Mouse (Mus musculus): ENCODE results near the gene Vav1. TPM values are rescaled to one million over a fixed set of nuclear protein-coding genes. Genes with fewer than 3 reads are reported as not detected.

Vav1 gene
- polyA plus RNA-seq, 1 experiment, result 112 TPM

DNA sequence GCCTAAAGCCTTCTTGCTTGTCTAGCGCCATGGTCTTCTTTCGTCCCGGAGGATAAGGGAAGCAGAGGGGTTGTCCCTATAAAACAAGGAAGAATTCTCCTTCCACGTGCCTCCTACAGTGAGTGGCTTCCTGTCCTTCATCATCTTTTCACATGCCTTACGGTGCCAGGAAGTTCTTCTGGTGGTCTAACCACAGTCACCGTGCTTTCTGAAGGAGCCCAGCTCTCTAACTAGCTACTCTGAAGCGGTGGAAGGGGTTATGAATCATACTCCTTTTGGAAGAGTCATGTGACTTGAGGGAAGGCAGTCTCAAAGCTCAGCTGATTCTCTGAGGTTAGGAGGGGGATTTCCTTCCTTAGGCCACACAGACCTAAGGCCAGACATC, 11.8 kb downstream of the Vav1 start:
- H3K4me3 ChIP-seq (replicated peaks; ENCODE audit: control insufficient read depth, low read depth, low read length), result no peak overlapping the region

DNA sequence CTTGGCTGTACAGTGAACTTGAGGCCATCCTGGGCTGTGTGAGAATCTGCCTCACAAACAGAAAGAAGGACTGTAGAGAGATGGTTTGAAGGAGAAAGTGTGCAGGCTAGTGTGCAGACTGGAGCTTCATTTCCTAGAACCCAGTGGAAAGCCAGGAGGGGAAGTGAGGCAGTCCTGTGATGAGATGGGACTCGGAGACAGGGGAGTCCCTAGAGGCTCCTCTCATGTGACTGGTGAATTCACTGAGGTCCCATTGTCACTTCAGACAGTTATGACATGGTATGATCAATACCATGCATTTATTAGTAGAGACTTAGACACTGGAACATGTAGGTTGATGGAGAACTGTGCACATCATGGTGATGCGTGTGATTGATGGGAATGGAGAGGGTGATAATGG, 13.4 kb downstream of the Vav1 start:
- WGBS, result 66% methylated on average over 2 of the region's 2 CpGs
- Histone ChIP-seq H3K27ac (ENCODE audit: control insufficient read depth, insufficient read depth, low read depth, low read length, poor library complexity) (no peak overlapping the region), H3K4me1 (ENCODE audit: control insufficient read depth, insufficient read depth, low read length) (peaks cover 7% of the 10 kb centered on the region; the same call in 1 of the 2 replicates), H3K4me3 (replicated peaks; ENCODE audit: control insufficient read depth, low read depth, low read length) (no peak overlapping the region)
- TF ChIP-seq POLR2A (IDR thresholded peaks at IDR 0.05; ENCODE audit: borderline replicate concordance, control insufficient read depth, low read depth, low read length) (no peak), CTCF (IDR thresholded peaks at IDR 0.05; ENCODE audit: control insufficient read depth, insufficient read depth, low read length) (no peak)

More for the DNA sequence above, 11.8 kb downstream of the Vav1 start:
- 3% methylated on average over 7 of the region's 7 CpGs for WGBS
- H3K4me1 ChIP-seq (ENCODE audit: control insufficient read depth, insufficient read depth, low read length), result peaks cover 7% of the 10 kb centered on the region
- peak overlapping the region; percentile 17 for H3K27ac ChIP-seq (ENCODE audit: control insufficient read depth, insufficient read depth, low read depth, low read length, poor library complexity)
- TF ChIP-seq CTCF (IDR thresholded peaks at IDR 0.05; ENCODE audit: control insufficient read depth, insufficient read depth, low read length) (no peak), POLR2A (IDR thresholded peaks at IDR 0.05; ENCODE audit: borderline replicate concordance, control insufficient read depth, low read depth, low read length) (no peak)

DNA sequence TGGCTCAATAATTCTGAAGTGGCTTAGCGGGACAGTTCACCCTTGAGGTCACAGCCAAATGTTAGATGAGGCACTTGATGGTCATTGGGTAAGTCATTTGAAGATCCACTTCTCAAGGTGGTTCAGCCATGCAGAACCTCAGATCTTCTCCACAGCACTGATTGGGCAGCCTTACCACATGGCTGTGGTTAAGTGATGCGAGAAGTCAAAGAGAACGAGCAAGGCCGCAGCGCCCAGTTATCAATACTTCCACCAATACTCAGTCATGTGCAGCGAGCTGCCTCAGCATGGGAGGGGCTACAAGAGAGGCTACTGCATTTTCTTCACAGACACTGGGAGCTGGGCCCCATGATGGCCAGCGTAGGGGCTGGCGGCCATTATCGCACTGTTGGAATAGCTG, 14.1 kb downstream of the Vav1 start:
- TF ChIP-seq CTCF (IDR thresholded peaks at IDR 0.05; ENCODE audit: control insufficient read depth, insufficient read depth, low read length) (no peak), POLR2A (IDR thresholded peaks at IDR 0.05; ENCODE audit: borderline replicate concordance, control insufficient read depth, low read depth, low read length) (no peak)
- no peak overlapping the region for H3K4me3 ChIP-seq (replicated peaks; ENCODE audit: control insufficient read depth, low read depth, low read length)
- WGBS, result 86% methylated on average over 9 of the region's 9 CpGs
- no peak overlapping the region for H3K27ac ChIP-seq (ENCODE audit: control insufficient read depth, insufficient read depth, low read depth, low read length, poor library complexity)
- H3K4me1 ChIP-seq (ENCODE audit: control insufficient read depth, insufficient read depth, low read length), result peaks cover 7% of the 10 kb centered on the region; the same call in 1 of the 2 replicates

DNA sequence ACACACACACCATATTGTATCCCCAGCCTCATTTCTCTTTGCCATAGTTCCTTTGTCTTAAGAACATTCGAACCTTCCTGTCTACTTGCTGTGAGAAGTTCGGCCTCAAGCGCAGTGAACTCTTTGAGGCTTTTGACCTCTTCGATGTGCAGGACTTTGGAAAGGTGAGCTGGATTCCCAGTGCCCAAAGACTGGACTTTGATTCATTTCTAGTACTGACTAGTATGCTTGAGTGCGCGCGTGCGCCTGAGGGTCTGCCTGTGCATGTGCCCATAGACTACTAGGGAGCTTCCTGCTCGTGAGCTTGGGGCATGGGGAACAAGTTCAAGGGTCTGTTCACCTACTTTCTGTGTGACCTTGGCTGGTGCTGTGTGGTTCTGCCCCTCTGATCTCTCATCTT, 17.0 kb downstream of the Vav1 start:
- no peak overlapping the region for H3K27ac ChIP-seq (ENCODE audit: control insufficient read depth, insufficient read depth, low read depth, low read length, poor library complexity)
- TF ChIP-seq POLR2A (IDR thresholded peaks at IDR 0.05; ENCODE audit: borderline replicate concordance, control insufficient read depth, low read depth, low read length), result no peak
- TF ChIP-seq CTCF (IDR thresholded peaks at IDR 0.05; ENCODE audit: control insufficient read depth, insufficient read depth, low read length), result no peak
- 0 out of 2 replicates have a peak, but pooled peaks cover under 1% of the 10 kb centered on the region for H3K4me1 ChIP-seq (ENCODE audit: control insufficient read depth, insufficient read depth, low read length)
- WGBS, result 94% methylated on average over 9 of the region's 9 CpGs
- H3K4me3 ChIP-seq (replicated peaks; ENCODE audit: control insufficient read depth, low read depth, low read length), result no peak overlapping the region

DNA sequence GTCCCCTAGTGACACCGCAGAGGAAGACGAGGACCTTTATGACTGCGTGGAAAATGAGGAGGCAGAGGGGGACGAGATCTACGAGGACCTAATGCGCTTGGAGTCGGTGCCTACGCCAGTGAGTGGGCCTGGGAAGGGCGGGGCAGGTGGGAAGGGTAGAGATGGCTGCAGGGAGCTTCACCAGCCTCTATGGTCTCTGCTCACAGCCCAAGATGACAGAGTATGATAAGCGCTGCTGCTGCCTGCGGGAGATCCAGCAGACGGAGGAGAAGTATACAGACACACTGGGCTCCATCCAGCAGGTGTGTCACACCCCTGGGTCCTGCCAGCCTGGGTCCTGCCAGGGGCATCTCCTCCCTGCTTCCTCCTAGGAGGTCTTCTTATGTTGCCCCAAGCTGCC, 18.1 kb downstream of the Vav1 start:
- WGBS, result 75% methylated on average over 12 of the region's 12 CpGs
- no peaks in the 10 kb centered on the region for H3K4me1 ChIP-seq (ENCODE audit: control insufficient read depth, insufficient read depth, low read length)
- no peak overlapping the region for H3K27ac ChIP-seq (ENCODE audit: control insufficient read depth, insufficient read depth, low read depth, low read length, poor library complexity)
- H3K4me3 ChIP-seq (replicated peaks; ENCODE audit: control insufficient read depth, low read depth, low read length), result no peak overlapping the region
- no peak for TF ChIP-seq CTCF (IDR thresholded peaks at IDR 0.05; ENCODE audit: control insufficient read depth, insufficient read depth, low read length)
- no peak for TF ChIP-seq POLR2A (IDR thresholded peaks at IDR 0.05; ENCODE audit: borderline replicate concordance, control insufficient read depth, low read depth, low read length)

DNA sequence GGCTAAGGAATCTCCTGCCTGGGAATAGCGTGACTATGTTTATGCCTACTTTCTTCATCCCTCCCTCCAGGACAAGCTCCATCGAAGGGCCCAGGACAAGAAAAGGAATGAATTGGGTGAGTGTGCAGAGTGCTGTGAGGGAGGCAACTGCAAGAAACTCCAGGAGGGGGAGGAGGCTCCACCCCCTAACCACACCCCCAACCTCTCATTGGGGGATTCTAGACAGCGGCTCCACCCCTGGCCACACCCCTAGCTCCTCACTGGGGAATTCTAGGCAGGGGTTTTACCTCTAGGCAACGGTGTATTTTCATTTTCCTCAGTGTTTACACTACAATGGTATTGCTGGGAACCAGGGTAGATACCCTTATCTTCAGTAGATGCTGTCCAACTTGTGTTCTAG, 26.7 kb downstream of the Vav1 start:
- Histone ChIP-seq H3K4me3 (replicated peaks; ENCODE audit: control insufficient read depth, low read depth, low read length) (no peak overlapping the region), H3K4me1 (ENCODE audit: control insufficient read depth, insufficient read depth, low read length) (no peaks in the 10 kb centered on the region), H3K27ac (ENCODE audit: control insufficient read depth, insufficient read depth, low read depth, low read length, poor library complexity) (no peak overlapping the region)
- 81% methylated on average over 4 of the region's 4 CpGs for WGBS
- no peak for TF ChIP-seq CTCF (IDR thresholded peaks at IDR 0.05; ENCODE audit: control insufficient read depth, insufficient read depth, low read length)
- TF ChIP-seq POLR2A (IDR thresholded peaks at IDR 0.05; ENCODE audit: borderline replicate concordance, control insufficient read depth, low read depth, low read length), result no peak

DNA sequence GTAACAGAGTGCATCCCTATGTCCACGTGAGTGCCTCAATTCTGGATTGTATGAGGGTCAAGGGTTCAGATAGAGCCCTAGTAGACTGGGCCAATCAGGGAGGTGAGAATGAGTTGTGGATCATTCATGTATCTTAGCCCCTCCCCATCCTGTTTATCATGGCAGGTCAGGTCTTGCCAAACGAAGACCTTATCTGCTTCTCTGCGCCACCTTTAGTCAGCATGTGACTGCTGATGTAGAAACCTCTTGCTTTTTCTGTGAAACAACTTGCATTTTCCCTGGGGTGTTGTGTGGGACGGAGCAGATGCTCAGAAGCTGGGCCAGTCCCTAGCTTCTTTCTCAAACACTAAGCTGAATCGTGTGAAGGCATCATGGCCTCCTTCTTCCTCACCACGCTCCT, 28.2 kb downstream of the Vav1 start:
- WGBS, result 67% methylated on average over 6 of the region's 6 CpGs
- Histone ChIP-seq H3K4me3 (replicated peaks; ENCODE audit: control insufficient read depth, low read depth, low read length) (no peak overlapping the region), H3K27ac (ENCODE audit: control insufficient read depth, insufficient read depth, low read depth, low read length, poor library complexity) (no peak overlapping the region), H3K4me1 (ENCODE audit: control insufficient read depth, insufficient read depth, low read length) (no peaks in the 10 kb centered on the region)
- TF ChIP-seq POLR2A (IDR thresholded peaks at IDR 0.05; ENCODE audit: borderline replicate concordance, control insufficient read depth, low read depth, low read length) (no peak), CTCF (IDR thresholded peaks at IDR 0.05; ENCODE audit: control insufficient read depth, insufficient read depth, low read length) (no peak)

DNA sequence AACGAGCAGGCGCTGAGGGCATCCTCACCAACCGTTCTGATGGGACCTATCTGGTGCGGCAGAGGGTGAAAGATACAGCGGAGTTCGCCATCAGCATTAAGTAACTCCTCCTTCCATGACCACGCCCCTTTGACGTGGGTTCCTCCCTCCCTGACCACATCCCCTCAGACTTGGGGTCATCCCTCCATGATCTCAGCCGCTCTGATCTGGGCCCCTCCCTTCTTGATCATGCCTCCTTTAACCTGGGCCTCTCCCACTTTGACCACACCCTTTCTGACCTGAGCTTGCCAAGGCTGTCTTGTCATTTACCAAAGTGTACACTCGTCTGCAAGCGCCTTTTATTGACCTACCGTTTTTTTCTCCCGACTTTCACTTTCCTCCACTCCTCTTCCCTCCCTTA, 32.9 kb downstream of the Vav1 start:
- H3K27ac ChIP-seq (ENCODE audit: control insufficient read depth, insufficient read depth, low read depth, low read length, poor library complexity), result no peak overlapping the region
- WGBS, result 68% methylated on average over 13 of the region's 13 CpGs
- TF ChIP-seq CTCF (IDR thresholded peaks at IDR 0.05; ENCODE audit: control insufficient read depth, insufficient read depth, low read length) (no peak), POLR2A (IDR thresholded peaks at IDR 0.05; ENCODE audit: borderline replicate concordance, control insufficient read depth, low read depth, low read length) (no peak)
- H3K4me3 ChIP-seq (replicated peaks; ENCODE audit: control insufficient read depth, low read depth, low read length), result no peak overlapping the region
- H3K4me1 ChIP-seq (ENCODE audit: control insufficient read depth, insufficient read depth, low read length), result no peaks in the 10 kb centered on the region

DNA sequence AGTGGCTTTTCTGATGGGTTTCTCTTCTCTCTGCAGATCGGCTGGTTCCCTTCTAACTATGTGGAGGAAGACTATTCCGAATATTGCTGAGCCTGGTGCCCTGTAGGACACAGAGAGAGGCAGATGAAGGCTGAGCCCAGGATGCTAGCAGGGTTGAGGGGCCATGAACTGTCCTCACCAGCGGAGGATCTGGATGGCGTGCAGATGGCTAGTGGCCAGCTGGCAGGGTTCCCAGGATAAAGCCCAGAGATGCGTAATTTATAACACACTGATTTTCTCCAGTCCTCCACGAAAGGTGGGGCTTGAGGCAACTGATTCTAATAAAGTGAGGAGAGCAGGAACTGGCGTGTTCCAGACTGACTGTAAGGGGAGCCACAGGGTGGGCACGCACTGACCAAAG, 48.7 kb downstream of the Vav1 start:
- Histone ChIP-seq H3K4me1 (ENCODE audit: control insufficient read depth, insufficient read depth, low read length) (no peaks in the 10 kb centered on the region), H3K27ac (ENCODE audit: control insufficient read depth, insufficient read depth, low read depth, low read length, poor library complexity) (no peak overlapping the region), H3K4me3 (replicated peaks; ENCODE audit: control insufficient read depth, low read depth, low read length) (no peak overlapping the region)
- 71% methylated on average over 8 of the region's 8 CpGs for WGBS
- TF ChIP-seq CTCF (IDR thresholded peaks at IDR 0.05; ENCODE audit: control insufficient read depth, insufficient read depth, low read length) (no peak), POLR2A (IDR thresholded peaks at IDR 0.05; ENCODE audit: borderline replicate concordance, control insufficient read depth, low read depth, low read length) (no peak)
